Mouse (Mus musculus) heart, embryonic 16.5 days (tissue): Measurements from ENCODE around the gene Ecel1. TPM values are rescaled to one million over a fixed set of nuclear protein-coding genes. Genes with fewer than 3 reads are reported as not detected.

Source experiments
- ATAC-seq: fragments of 200-750 bp; cut with Nextera tagmentation; replicated peaks from 2 replicates; pipeline ENCODE4 v1.8.0; 2017; ENCODE audit warnings: moderate number of reproducible peaks; ENCODE audit not compliant: insufficient read depth, low FRiP score; ENCODE audit errors: extremely low read depth
- H3K27ac ChIP-seq: fragments of 300-500 bp; sonication (generic); 2 replicates; pipeline ENCODE4 v1.5.1; 2014; ENCODE audit warnings: mild to moderate bottlenecking, low read length, control low read depth, moderate library complexity
- H3K27me3 ChIP-seq: fragments of 300-500 bp; sonication (generic); 2 replicates; pipeline ENCODE4 v1.6.1; 2014; ENCODE audit warnings: low read length, mixed read lengths; ENCODE audit not compliant: control insufficient read depth, insufficient read depth
- H3K36me3 ChIP-seq: fragments of 300-500 bp; sonication (generic); 2 replicates; pipeline ENCODE4 v1.6.1; 2014; ENCODE audit not compliant: control insufficient read depth, insufficient read depth
- H3K4me1 ChIP-seq: fragments of 300-500 bp; sonication (generic); 2 replicates; pipeline ENCODE4 v1.6.1; 2014; ENCODE audit warnings: low read length, mixed read lengths; ENCODE audit not compliant: control insufficient read depth, insufficient read depth
- H3K4me2 ChIP-seq: fragments of 300-500 bp; sonication (generic); 2 replicates; pipeline ENCODE4 v1.6.1; 2014; ENCODE audit warnings: low read depth, mild to moderate bottlenecking, control low read depth, low read length
- H3K4me3 ChIP-seq: fragments of 300-500 bp; sonication (generic); 2 replicates; pipeline ENCODE4 v1.5.1; 2014; ENCODE audit warnings: mild to moderate bottlenecking, control low read depth, low read length
- H3K9ac ChIP-seq: fragments of 300-500 bp; sonication (generic); 2 replicates; pipeline ENCODE4 v1.6.1; 2014; ENCODE audit warnings: low read length, control low read depth
- H3K9me3 ChIP-seq: fragments of 300-500 bp; sonication (generic); replicated peaks from 2 replicates; pipeline ENCODE4 v1.6.1; 2016; ENCODE audit warnings: low read length; ENCODE audit not compliant: control insufficient read depth
- WGBS: fragments of 180-500 bp; shearing (Covaris S2); extraction: QIAGEN DNeasy Blood & Tissue Kit; methylation state at CpG from one replicate; pipeline ENCODE4 v1.1.7; 2014; 5-methylcytosine and 5-hydroxymethylcytosine counted together
- polyA plus RNA-seq: library from polyadenylated mRNA; unstranded; fragments of >200 nt; fragmentation: Nextera tagmentation; extraction: Ambion mirVana; gene quantifications from 2 replicates; pipeline ENCODE4 v1.2.1, GENCODE M21; 2015

The Ecel1 gene
- polyA plus RNA-seq, result 0.71 and 0.88 TPM in 2 replicates

DNA sequence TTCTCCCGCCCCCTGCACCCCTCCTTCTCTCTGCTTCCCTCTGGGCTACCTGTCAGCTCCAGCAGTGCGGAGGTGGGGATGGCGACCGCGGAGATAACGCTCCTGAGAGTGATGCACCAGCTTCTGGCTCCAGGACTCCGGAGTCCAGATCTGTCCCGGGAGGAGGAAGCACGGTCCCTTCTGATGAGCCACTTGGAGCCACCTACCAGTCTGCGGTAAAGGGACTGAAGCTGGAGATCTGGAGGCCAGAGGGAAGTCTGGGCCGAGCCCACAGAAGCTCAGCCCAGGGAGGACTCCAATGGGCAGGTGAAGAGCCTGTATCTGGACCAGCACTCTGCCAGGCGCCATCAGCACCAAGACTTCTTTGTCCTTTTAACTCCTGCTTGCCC lies at the start of gene Ecel1:
Gene Ecel1, minus strand, starts transcription at position 323 of the 389 bp plus-strand sequence.
- Histone ChIP-seq H3K9me3 (no peaks in the 10 kb centered on the region), H3K4me2 (peak within 1 kb of the TSS; percentile 51), H3K27me3 (peaks cover 92% of the 10 kb centered on the region), H3K9ac (no peak within 1 kb of the TSS), H3K27ac (no peak within 1 kb of the TSS), H3K4me3 (peak within 1 kb of the TSS; percentile 33), H3K4me1 (no peaks in the 10 kb centered on the region), H3K36me3 (no peaks in the 10 kb centered on the region)
- 6% methylated on average over 12 of the region's 12 CpGs for WGBS
- ATAC-seq, result no peak

DNA sequence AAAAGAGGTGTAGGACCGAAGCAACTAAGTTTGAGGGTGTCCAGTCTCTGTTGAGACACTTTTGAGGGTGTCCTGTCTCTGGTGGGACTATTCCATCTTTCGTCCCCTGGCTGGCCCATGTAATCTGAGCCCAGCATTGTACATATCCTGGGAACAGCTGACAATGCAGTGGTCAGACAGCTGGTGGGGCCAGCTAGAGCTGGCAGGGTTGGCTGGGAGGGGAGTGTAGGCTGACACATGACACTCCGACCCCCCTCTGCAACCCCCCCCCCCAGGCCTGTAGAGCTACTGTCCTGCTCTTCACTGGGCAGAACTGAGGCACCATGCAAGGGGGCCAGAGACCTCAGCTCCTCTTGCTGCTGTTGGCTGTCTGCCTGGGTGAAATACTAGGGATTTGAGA lies 49.2 kb upstream of the Ecel1 start:
- H3K9me3 ChIP-seq, result no peaks in the 10 kb centered on the region
- 28% methylated on average over 3 of the region's 3 CpGs for WGBS
- H3K4me3 ChIP-seq, result no peak overlapping the region
- H3K36me3 ChIP-seq, result no peaks in the 10 kb centered on the region
- ATAC-seq, result no peak
- no peak overlapping the region for H3K9ac ChIP-seq
- H3K4me1 ChIP-seq, result no peaks in the 10 kb centered on the region; the same call in 1 of the 2 replicates
- H3K27ac ChIP-seq, result no peak overlapping the region
- no peak overlapping the region for H3K4me2 ChIP-seq
- H3K27me3 ChIP-seq, result peaks cover 31% of the 10 kb centered on the region

DNA sequence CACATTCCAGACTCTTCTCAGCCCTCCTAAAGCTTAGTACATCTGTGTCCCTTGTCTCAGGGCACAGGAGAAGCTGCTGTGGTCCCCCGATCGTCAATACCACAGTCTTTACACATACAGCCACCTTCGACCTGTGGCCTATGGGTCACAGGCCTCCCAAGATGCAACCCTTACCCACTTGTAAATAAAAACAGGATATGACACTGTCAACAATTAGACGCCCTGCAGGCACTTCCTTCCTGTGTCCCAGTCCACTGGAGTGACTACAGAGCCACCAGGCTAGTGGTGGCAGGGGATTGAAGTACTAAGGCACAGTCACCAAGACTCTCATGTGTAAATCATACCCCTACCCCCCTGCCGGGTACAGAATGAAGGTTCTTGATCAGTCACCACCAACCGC lies 48.7 kb upstream of the Ecel1 start:
- Histone ChIP-seq H3K27me3 (peaks cover 31% of the 10 kb centered on the region), H3K9me3 (no peaks in the 10 kb centered on the region), H3K27ac (no peak overlapping the region), H3K36me3 (no peaks in the 10 kb centered on the region), H3K4me1 (no peaks in the 10 kb centered on the region; the same call in 1 of the 2 replicates), H3K4me3 (no peak overlapping the region), H3K4me2 (no peak overlapping the region), H3K9ac (no peak overlapping the region)
- ATAC-seq, result no peak
- 52% methylated on average over 6 of the region's 6 CpGs for WGBS

DNA sequence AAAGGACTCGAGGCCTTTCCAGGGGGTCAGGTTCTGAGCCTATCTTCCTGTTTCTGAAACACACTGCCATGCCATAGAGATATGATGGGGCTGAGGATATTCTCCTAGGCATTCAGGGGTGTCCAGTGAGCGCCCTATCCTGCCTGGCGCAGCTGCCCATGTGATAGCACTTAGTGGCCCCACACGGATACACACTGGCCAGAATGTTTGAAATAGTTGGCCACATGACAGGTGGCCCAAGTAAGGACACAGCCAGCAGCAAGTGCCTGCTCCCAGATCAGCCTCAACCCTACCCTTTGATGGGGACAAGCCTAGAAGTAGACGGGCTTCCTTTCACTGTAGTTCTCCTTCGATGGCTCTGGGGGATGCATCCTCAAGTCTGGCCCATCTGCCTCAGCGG lies 48.1 kb upstream of the Ecel1 start, which contains the start of gene Chrng:
Gene Chrng, plus strand, starts transcription at position 193 of the 400 bp plus-strand sequence.
- WGBS, result 74% methylated on average over 7 of the region's 7 CpGs
- Histone ChIP-seq H3K9me3 (no peaks in the 10 kb centered on the region), H3K27me3 (peaks cover 31% of the 10 kb centered on the region), H3K36me3 (no peaks in the 10 kb centered on the region), H3K4me3 (no peak within 1 kb of the TSS), H3K27ac (no peak within 1 kb of the TSS), H3K4me2 (no peak within 1 kb of the TSS), H3K4me1 (no peaks in the 10 kb centered on the region; the same call in 1 of the 2 replicates), H3K9ac (no peak within 1 kb of the TSS)
- ATAC-seq, result no peak

DNA sequence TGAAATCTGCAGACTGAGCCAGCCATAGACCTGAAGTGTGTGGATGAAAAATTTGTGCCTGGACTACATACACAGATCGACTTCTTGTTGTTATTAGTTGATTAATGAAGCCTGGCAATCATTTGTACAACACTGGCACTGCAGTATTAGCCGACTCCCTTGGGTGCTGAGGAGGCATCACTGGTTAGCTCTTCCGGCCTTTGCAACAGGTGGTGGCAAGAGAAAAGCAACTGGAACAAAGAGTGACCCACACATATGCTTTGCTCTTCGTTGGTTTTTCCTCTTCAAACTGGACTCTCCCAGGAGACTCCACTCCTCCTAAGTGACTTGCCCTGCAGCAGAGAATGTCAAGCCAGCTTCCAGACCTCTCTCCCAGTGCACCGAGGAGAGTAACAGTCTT lies 47.5 kb upstream of the Ecel1 start:
- WGBS, result 70% methylated on average over 5 of the region's 5 CpGs
- H3K4me3 ChIP-seq, result no peak overlapping the region
- no peak for ATAC-seq
- H3K4me2 ChIP-seq, result no peak overlapping the region
- H3K9ac ChIP-seq, result no peak overlapping the region
- no peaks in the 10 kb centered on the region for H3K36me3 ChIP-seq
- H3K27ac ChIP-seq, result no peak overlapping the region
- H3K27me3 ChIP-seq, result peaks cover 30% of the 10 kb centered on the region
- no peaks in the 10 kb centered on the region; the same call in 1 of the 2 replicates for H3K4me1 ChIP-seq
- no peaks in the 10 kb centered on the region for H3K9me3 ChIP-seq

DNA sequence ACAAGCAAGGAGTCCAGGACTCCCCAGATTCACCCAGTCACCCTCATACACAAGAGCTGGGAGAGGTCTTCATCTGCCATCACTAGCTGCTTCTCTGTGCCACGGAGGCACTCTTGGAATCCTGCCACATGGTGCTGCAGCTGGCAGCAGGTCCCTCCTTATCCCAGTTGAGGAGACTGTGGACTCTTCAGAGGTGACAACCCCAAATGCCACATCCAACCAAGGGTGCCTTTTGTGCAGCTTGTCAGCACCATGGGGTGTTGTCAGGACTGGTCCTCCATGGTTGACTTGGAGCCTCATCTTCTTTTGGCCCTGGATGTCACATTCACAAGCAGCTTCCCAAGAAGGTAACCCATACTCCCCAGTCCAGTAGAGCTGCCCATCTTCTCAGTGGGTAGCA lies 45.5 kb upstream of the Ecel1 start:
- no peak overlapping the region for H3K4me3 ChIP-seq
- no peak for ATAC-seq
- 32% methylated on average over 1 of the region's 1 CpGs for WGBS

DNA sequence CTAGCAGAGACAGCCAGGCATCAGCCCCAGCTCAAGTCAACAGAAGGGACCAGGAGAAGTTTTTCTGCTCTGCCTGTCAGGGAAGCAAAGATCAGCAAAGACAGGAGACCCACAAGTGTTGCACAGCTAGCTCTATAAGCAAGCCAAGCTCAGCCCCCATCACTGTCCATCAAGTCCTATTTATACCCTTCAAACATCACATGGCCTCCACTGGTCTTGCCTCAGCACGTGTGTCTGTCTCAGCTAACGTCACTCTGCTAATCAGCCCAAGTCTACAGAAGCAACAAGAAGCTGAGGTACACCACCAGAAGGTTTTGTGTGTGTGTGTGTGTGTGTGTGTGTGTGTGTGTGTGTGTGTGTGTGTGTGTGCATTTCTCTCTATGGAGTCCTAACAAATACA lies 44.5 kb upstream of the Ecel1 start:
- Histone ChIP-seq H3K27me3 (peaks cover 4% of the 10 kb centered on the region), H3K9ac (no peak overlapping the region), H3K9me3 (no peaks in the 10 kb centered on the region), H3K4me1 (peaks cover 3% of the 10 kb centered on the region), H3K27ac (no peak overlapping the region), H3K4me3 (no peak overlapping the region), H3K4me2 (no peak overlapping the region), H3K36me3 (no peaks in the 10 kb centered on the region)
- WGBS, result 21% methylated on average over 2 of the region's 2 CpGs
- no peak for ATAC-seq

More for the DNA sequence above, 45.5 kb upstream of the Ecel1 start:
- Histone ChIP-seq H3K27ac (no peak overlapping the region), H3K4me1 (peaks cover 3% of the 10 kb centered on the region), H3K4me2 (no peak overlapping the region), H3K36me3 (no peaks in the 10 kb centered on the region), H3K9me3 (no peaks in the 10 kb centered on the region), H3K9ac (no peak overlapping the region), H3K27me3 (peaks cover 14% of the 10 kb centered on the region)

DNA sequence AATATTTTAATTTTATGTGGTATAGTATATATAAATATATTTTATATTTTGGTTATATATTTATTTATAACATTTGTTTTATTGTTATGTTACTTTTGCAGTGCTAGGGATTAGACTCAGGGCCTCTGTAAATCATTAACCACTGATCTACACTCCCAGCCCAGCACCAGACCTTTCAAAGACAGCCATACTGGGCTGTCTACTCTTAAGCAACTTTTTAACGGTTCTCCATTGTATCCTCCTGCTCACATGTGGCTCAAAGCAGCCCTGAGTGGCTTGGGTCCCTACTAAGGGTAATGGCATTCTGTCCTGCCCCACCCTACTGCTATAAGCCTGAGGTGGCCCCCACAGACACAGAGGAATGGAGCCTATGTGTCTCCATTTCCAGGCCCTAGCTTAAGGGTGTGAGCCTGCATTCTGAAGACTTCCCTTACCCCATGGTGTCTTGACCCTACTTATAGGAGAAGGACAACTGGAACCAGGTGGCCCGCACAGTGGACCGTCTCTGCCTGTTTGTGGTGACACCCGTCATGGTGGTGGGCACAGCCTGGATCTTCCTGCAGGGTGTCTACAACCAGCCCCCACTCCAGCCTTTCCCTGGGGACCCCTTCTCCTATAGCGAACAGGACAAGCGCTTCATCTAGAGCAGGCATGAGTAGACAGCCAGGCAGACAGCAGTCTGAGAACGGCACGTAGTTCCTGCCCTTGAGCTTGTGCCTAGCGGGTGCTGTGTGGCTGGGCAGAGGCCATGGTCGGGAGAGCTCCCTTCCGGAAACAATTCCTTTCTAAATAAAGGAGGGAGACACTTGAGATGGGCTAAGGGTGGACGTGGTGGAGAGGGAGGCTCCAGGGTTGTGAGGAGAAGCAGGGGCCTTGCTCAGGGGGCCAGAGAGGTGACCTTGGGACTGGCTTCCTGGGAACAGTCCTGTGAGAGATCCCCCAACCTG lies 42.1 kb upstream of the Ecel1 start:
- Histone ChIP-seq H3K27ac (peak overlapping the region; percentile 41; the same call in 1 of the 2 replicates), H3K4me1 (peaks cover 3% of the 10 kb centered on the region), H3K4me3 (no peak overlapping the region), H3K36me3 (no peaks in the 10 kb centered on the region), H3K27me3 (0 out of 2 replicates have a peak, but pooled peaks cover 2% of the 10 kb centered on the region), H3K9me3 (no peaks in the 10 kb centered on the region), H3K4me2 (no peak overlapping the region), H3K9ac (no peak overlapping the region)
- peak; percentile 51 for ATAC-seq
- WGBS, result 59% methylated on average over 12 of the region's 12 CpGs

DNA sequence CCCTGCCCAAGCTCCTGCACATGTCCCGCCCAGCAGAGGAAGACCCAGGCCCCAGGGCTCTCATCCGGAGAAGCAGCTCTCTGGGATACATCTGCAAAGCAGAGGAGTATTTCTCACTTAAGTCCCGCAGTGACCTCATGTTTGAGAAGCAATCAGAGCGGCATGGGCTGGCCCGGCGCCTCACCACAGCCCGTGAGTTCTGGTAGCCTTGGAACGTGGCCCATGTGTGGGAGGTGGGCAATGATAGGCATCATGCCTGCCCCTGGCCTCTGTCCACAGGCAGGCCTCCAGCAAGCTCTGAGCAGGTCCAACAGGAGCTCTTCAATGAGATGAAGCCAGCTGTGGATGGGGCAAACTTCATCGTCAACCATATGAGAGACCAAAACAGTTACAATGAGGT lies 41.0 kb upstream of the Ecel1 start:
- H3K36me3 ChIP-seq, result no peaks in the 10 kb centered on the region
- peaks cover 5% of the 10 kb centered on the region for H3K27me3 ChIP-seq
- H3K27ac ChIP-seq, result no peak overlapping the region
- WGBS, result 70% methylated on average over 9 of the region's 9 CpGs
- H3K4me3 ChIP-seq, result no peak overlapping the region
- ATAC-seq, result no peak
- peaks cover 3% of the 10 kb centered on the region for H3K4me1 ChIP-seq
- H3K9me3 ChIP-seq, result no peaks in the 10 kb centered on the region
- H3K4me2 ChIP-seq, result no peak overlapping the region
- H3K9ac ChIP-seq, result no peak overlapping the region
